11 mouse cellular contexts compared by ENCODE assay signal in genomic region chr3:60135801-60136200, GRCm38 (mm10). TPM values are rescaled to one million over a fixed set of nuclear protein-coding genes. Genes with fewer than 3 reads are reported as not detected.
"Had no signal": no experiment of that assay in that cellular context is flagged by ENCODE, and none has a peak within 500 bp of the region (broad histone marks: within the 10 kb centered on the region; RNA-seq: fewer than 3 reads in every experiment).

No protein-coding gene starts in this region.

- H3K4me2 ChIP-seq: midbrain, embryonic 12.5 days had no signal

- H3K27me3 ChIP-seq: midbrain, embryonic 12.5 days had no signal

- H3K9ac ChIP-seq: liver, embryonic 14.5 days; midbrain, embryonic 12.5 days had no signal

- H3K4me1 ChIP-seq: midbrain, embryonic 12.5 days had no signal

- ATAC-seq: midbrain, embryonic 16.5 days had no signal

- DNase-seq: left cerebral cortex, postnatal 4 days; liver; lung, adult 18-20 months; right cerebral cortex, adult 18-20 months had no signal

- H3K36me3 ChIP-seq: midbrain, embryonic 12.5 days had no signal

- H3K27ac ChIP-seq: kidney, postnatal 0 days; liver, embryonic 14.5 days; midbrain, embryonic 12.5 days; stomach, postnatal 0 days had no signal

- H3K9me3 ChIP-seq: midbrain, embryonic 12.5 days had no signal

- H3K4me3 ChIP-seq: midbrain, embryonic 12.5 days had no signal

RNA-seq across cellular contexts. Expression of gene Sucnr1, which starts 54.1 kb away (rescaled TPM):
- polyA plus RNA-seq: lung, embryonic 16.5 days; midbrain, embryonic 12.5 days; midbrain, embryonic 16.5 days; neural tube, embryonic 14.5 days had no signal
